Mouse (Mus musculus) testis, adult 2 months (tissue): Measurements from ENCODE around the gene R3hdm4.

ENCODE experiments used
- CTCF ChIP-seq: fragments of 200-500 bp; IDR thresholded peaks from 2 replicates; pipeline ENCODE4 v1.5.1; 2012; ENCODE audit warnings: low read depth, mild to moderate bottlenecking, inconsistent platforms, low read length, moderate library complexity; ENCODE audit not compliant: control insufficient read depth, insufficient read depth, insufficient replicate concordance
- POLR2A ChIP-seq: fragments of 200-500 bp; IDR thresholded peaks from 2 replicates; pipeline ENCODE4 v1.6.1; 2012; ENCODE audit warnings: low read depth, mild to moderate bottlenecking, inconsistent platforms, low read length, moderate library complexity; ENCODE audit not compliant: control insufficient read depth

GRCm38 (mm10) chr10:79896306-79896705 is 24.7 kb downstream of the R3hdm4 start:
- TF ChIP-seq CTCF: no peak
- no peak for TF ChIP-seq POLR2A
